Mouse (Mus musculus) liver, embryonic 14.5 days (tissue): ENCODE results near the gene Sipa1.

Source experiments
- CTCF ChIP-seq: IDR thresholded peaks from 2 replicates; pipeline ENCODE4 v1.5.1; 2016; ENCODE audit warnings: antibody characterized with exemption, low read depth, control low read depth
- EP300 ChIP-seq: IDR thresholded peaks from 2 replicates; pipeline ENCODE4 v1.6.1; 2016; ENCODE audit warnings: antibody characterized with exemption, low read depth

DNA sequence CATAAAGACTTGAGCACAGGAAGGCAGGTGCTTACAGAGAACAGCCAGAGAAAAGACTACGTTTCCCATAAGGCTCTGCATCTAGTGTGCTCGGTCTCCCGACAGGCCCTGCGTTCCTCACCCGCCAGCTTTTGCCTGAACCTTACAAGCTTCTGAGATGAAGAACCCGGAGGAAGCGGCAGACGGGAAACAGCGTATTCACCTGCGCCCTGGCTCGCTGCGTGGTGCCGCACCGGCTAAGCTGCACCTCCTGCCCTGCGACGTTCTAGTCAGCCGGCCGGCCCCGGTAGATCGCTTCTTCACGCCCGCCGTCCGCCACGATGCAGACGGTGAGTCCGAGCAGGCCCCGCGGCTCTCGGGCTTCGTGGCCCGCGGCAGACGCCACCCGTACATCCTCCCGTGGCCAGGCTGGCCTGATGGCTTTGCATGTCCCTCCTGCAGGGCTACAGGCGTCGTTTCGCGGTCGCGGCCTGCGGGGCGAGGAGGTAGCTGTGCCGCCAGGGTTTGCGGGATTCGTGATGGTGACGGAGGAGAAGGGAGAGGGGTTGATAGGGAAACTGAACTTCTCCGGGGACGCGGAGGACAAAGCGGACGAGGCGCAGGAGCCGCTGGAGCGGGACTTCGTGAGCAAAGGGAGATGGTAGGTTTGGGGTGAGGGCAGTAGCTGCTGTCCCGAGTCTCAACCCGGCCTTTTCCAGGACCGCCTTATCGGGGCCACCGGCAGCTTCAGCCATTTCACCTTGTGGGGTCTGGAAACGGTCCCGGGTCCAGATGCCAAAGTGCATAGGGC is 61.6 kb downstream of the Sipa1 start, which contains the start of gene Rnaseh2c:
- TF ChIP-seq CTCF (no peak), EP300 (no peak)
